Mouse (Mus musculus): Measurements from ENCODE around the gene Edem1.

- no peak for TF ChIP-seq CTCF (IDR thresholded peaks at IDR 0.05; ENCODE audit: insufficient read depth, low read depth, low read length)
- TF ChIP-seq POLR2A (IDR thresholded peaks at IDR 0.05; ENCODE audit: insufficient read depth, low read depth, low read length), result no peak
These were observed 31.7 kb upstream of the Edem1 start for GRCm38 (mm10) chr6:108796706-108797105.

Measured in olfactory bulb, adult 2 months (tissue).